Mouse (Mus musculus): Measurements from ENCODE around the gene Gpn3.

- TF ChIP-seq CTCF (IDR thresholded peaks at IDR 0.05) (no peak), EP300 (IDR thresholded peaks at IDR 0.05) (no peak)
Measured at GRCm38 (mm10) chr5:122411892-122412291, 40.2 kb downstream of the Gpn3 start.
